Mouse (Mus musculus) heart, embryonic 11.5 days (tissue): ENCODE results near the gene Evi2b. TPM values are rescaled to one million over a fixed set of nuclear protein-coding genes. Genes with fewer than 3 reads are reported as not detected.

Source experiments
- ATAC-seq: fragments of 200-750 bp; cut with Nextera tagmentation; replicated peaks from 2 replicates; pipeline ENCODE4 v1.8.0; 2017; ENCODE audit warnings: moderate library complexity; ENCODE audit not compliant: insufficient number of reproducible peaks, low FRiP score, low TSS enrichment
- H3K27ac ChIP-seq: fragments of 300-500 bp; sonication (generic); 2 replicates; pipeline ENCODE4 v1.5.1; 2014; ENCODE audit warnings: mild to moderate bottlenecking, low read depth, low read length
- H3K27me3 ChIP-seq: fragments of 300-500 bp; sonication (generic); 2 replicates; pipeline ENCODE4 v1.6.1; 2014; ENCODE audit warnings: mild to moderate bottlenecking, low read length, mixed read lengths; ENCODE audit not compliant: control insufficient read depth, insufficient read depth
- H3K36me3 ChIP-seq: fragments of 300-500 bp; sonication (generic); 2 replicates; pipeline ENCODE4 v1.6.1; 2014; ENCODE audit warnings: mild to moderate bottlenecking, low read length, moderate library complexity, mixed read lengths; ENCODE audit not compliant: control insufficient read depth, insufficient read depth
- H3K4me1 ChIP-seq: fragments of 300-500 bp; sonication (generic); 2 replicates; pipeline ENCODE4 v1.6.1; 2014; ENCODE audit warnings: low read length; ENCODE audit not compliant: control insufficient read depth, insufficient read depth
- H3K4me2 ChIP-seq: fragments of 300-500 bp; sonication (generic); 2 replicates; pipeline ENCODE4 v1.6.1; 2014; ENCODE audit warnings: mild to moderate bottlenecking, moderate library complexity
- H3K4me3 ChIP-seq: fragments of 300-500 bp; sonication (generic); 2 replicates; pipeline ENCODE4 v1.5.1; 2014; ENCODE audit warnings: low read depth, low read length
- H3K9ac ChIP-seq: fragments of 300-500 bp; sonication (generic); 2 replicates; pipeline ENCODE4 v1.6.1; 2014; ENCODE audit warnings: mild to moderate bottlenecking, low read depth, low read length, moderate library complexity
- H3K9me3 ChIP-seq: fragments of 300-500 bp; sonication (generic); replicated peaks from 2 replicates; pipeline ENCODE4 v1.6.1; 2016; ENCODE audit warnings: low read length; ENCODE audit not compliant: control insufficient read depth
- WGBS: fragments of 180-500 bp; shearing (Covaris S2); extraction: QIAGEN DNeasy Blood & Tissue Kit; methylation state at CpG from one replicate; pipeline ENCODE4 v1.1.7; 2014; ENCODE audit not compliant: insufficient replicate concordance; 5-methylcytosine and 5-hydroxymethylcytosine counted together
- polyA plus RNA-seq: library from polyadenylated mRNA; unstranded; fragments of >200 nt; fragmentation: Nextera tagmentation; extraction: Ambion mirVana; gene quantifications from 2 replicates; pipeline ENCODE4 v1.2.1, GENCODE M21; 2014

Evi2b gene
- polyA plus RNA-seq, 1 experiment from 2014 or later = 0.54 TPM

GRCm38 (mm10) chr11:79483876-79484528, 39.6 kb downstream of the Evi2b start:
- ATAC-seq = no peak
- H3K27ac ChIP-seq = no peak overlapping the region
- no peak overlapping the region for H3K9ac ChIP-seq
- no peak overlapping the region for H3K4me2 ChIP-seq
- H3K36me3 ChIP-seq = no peaks in the 10 kb centered on the region
- H3K9me3 ChIP-seq = no peaks in the 10 kb centered on the region
- no peaks in the 10 kb centered on the region for H3K27me3 ChIP-seq
- no peaks in the 10 kb centered on the region for H3K4me1 ChIP-seq
- WGBS = 85% methylated on average over 7 of the region's 7 CpGs
- no peak overlapping the region for H3K4me3 ChIP-seq

- no peak overlapping the region for H3K4me3 ChIP-seq
- no peaks in the 10 kb centered on the region for H3K27me3 ChIP-seq
- H3K36me3 ChIP-seq = no peaks in the 10 kb centered on the region
- no peak overlapping the region for H3K27ac ChIP-seq
- no peak overlapping the region for H3K9ac ChIP-seq
- WGBS = 91% methylated on average over 6 of the region's 6 CpGs
- ATAC-seq = no peak
- H3K4me1 ChIP-seq = no peaks in the 10 kb centered on the region
- no peak overlapping the region for H3K4me2 ChIP-seq
- no peaks in the 10 kb centered on the region for H3K9me3 ChIP-seq
These were observed 40.2 kb downstream of the Evi2b start for GRCm38 (mm10) chr11:79483392-79483791.

GRCm38 (mm10) chr11:79468097-79468496, 55.5 kb downstream of the Evi2b start:
- H3K9me3 ChIP-seq = no peaks in the 10 kb centered on the region
- 80% methylated on average over 1 of the region's 1 CpGs for WGBS
- H3K36me3 ChIP-seq = peaks cover 3% of the 10 kb centered on the region
- H3K4me3 ChIP-seq = no peak overlapping the region
- H3K27me3 ChIP-seq = no peaks in the 10 kb centered on the region
- H3K27ac ChIP-seq = no peak overlapping the region
- no peak for ATAC-seq
- H3K4me1 ChIP-seq = 0 out of 2 replicates have a peak, but pooled peaks cover 2% of the 10 kb centered on the region
- no peak overlapping the region for H3K4me2 ChIP-seq
- no peak overlapping the region for H3K9ac ChIP-seq

Other genes starting within 250 kb of the Evi2b start
- gene Gm9964, start 226.9 kb downstream of the Evi2b start, polyA plus RNA-seq = not detected in 2 replicates
- gene Nf1, start 184.1 kb downstream of the Evi2b start, polyA plus RNA-seq = 6.1 and 9.6 TPM in 2 replicates
- gene Omg, start 19.7 kb downstream of the Evi2b start, polyA plus RNA-seq = 0.23 and 0.31 TPM in 2 replicates
- 0.41 and 1.4 TPM in 2 replicates for gene Evi2, start 6.8 kb upstream of the Evi2b start, polyA plus RNA-seq
- 1.00 and 2.9 TPM in 2 replicates for gene Evi2a, start 6.8 kb upstream of the Evi2b start, polyA plus RNA-seq
- 0.42 and 0.73 TPM in 2 replicates for gene Rab11fip4, start 67.5 kb upstream of the Evi2b start, polyA plus RNA-seq